Mouse (Mus musculus): ENCODE measurements around the gene Eef1akmt2.

Eef1akmt2 gene

GRCm38 (mm10) chr7:132812619-132813415 is 39.7 kb downstream of the Eef1akmt2 start:
- in situ Hi-C loops (cut with MboI; ENCODE audit: low sequenced_read_pairs): no loop called here

DNA sequence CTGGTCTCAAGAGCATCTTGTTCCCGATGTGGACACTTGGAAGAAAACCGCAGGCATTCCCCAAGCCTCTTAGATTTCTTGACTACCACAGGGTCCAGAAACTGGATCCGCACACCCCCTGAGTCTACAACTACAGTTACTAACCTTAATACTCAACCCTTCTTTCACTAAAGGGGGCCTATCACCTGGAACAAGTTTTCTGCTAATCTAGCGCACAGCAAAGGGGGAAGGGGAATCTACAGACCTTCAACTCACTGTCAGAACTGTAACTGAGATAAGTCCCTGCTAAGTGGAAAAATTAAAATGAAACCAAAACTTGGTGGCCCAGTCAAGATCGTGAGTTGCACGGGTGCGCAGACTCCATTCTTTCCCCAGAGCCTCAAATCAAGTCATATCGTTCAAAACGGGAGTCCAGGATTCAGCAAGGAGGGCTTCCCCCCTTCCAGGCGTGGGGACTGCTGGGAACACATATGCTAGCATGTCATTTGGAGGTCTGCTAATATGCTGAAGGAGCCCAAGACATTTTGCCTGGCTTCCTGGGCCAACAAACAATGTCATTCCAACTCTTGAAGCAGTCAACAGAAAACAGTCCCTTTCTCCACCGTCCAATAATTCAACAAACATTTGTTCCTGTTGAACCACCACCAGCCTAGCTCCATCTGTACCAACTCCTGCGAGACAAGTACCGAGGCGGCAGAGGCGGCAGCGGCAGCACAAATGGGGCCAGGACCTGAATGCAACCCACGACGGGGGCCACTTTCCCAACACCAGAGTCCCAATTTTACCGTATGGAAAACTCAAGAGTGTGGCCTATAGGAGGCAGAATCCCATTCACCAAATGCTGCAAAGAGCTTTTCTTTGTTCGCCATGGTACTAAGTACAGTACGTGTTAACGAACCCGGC is 40.5 kb downstream of the Eef1akmt2 start:
- in situ Hi-C loops (cut with MboI; ENCODE audit: low sequenced_read_pairs): no loop called here

DNA sequence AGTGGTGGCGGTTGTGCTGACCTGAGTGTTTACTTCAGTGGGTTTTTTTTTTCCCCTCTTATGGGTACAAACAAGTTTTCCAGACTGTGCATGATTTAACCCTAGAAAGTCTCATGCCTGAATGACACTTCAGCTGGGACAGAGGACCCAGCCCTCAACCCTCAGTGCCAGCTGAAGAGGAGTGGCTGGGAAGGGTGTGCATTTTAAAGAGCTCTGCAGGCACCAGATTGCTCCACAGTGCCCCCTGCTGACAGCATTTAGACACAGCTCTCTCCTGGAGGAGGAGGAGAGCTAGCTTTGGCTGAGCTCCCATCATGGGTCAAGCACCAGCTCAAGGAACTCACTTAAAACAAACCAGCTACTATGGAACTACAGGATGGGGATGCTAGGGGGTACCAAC is 41.6 kb downstream of the Eef1akmt2 start:
- in situ Hi-C loops (cut with MboI; ENCODE audit: low sequenced_read_pairs): no loop called here

DNA sequence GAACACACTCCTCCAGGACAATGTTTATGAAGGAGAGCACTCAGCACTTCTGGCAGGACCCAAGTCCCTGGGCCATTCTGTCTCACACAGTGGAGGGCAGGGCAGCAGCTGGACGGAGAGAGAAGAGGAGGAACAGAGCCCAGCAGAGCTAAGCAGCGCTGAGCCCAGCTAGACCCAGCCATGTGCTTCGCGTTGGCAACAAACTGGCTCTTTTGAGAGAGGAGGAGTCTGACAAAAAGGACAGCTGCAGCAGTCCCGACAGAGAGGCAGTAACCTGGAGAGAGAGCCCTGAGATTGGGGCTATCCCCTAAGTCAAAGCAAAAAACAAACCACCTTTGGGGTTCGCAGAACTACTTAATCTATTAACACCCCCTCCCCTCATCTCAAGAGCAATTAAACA is 42.1 kb downstream of the Eef1akmt2 start:
- in situ Hi-C loops (cut with MboI; ENCODE audit: low sequenced_read_pairs): no loop called here

DNA sequence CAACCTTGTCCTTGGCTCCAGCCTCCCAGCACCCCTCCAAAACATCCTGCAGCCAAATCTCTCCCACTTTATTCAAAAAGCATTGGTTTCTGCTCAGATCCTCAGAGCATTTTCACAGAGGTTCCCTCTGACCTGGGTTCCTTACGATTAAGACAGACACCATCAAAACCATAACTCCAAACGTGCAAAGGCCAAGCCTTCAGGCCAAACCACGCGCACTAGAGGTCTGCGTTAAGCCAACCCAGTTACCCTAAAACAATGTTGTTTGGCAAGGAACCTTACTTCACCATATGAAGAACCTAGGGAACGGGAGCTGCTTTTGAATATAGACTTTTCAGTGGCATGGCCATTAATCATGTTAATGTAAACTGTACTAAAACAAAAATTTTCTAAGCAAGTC is 42.8 kb downstream of the Eef1akmt2 start:
- in situ Hi-C loops (cut with MboI; ENCODE audit: low sequenced_read_pairs): no loop called here

- in situ Hi-C loops (cut with MboI; ENCODE audit: low sequenced_read_pairs): no loop called here
Observed at GRCm38 (mm10) chr7:132808841-132809682, 43.4 kb downstream of the Eef1akmt2 start.

DNA sequence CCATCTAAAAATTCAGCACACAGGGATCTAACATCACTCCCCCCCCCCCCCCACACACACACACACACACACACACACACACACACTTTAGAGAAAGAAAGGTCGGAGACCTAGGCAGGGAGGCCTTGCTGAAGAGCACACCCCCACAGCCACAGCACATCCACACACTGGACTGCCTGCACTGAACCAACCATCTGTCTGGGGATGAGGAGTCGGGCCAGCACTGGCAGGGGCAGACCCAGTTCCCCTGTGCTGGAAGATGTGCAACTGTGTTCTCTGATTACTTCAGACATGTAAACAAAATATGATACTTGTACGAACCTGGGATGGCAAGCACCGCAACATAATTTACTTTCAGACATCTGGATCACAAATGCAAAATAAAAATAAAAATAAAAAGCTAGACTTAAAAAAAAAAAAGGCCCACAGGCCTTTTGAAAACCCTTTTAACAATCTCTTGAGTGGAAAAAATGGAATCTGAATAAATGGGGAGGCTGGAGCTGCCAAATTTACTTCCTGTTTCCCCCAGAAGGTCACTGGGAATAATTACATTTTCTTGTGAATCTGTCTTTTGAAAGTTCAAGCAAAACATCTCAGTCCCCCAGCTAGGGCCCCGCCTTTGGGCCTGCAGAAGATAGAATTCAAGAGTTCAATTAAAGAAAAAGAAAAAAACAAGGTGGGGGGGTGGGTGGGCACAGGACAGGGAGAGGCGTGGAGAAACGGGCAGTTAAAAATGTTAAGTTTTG is 44.2 kb downstream of the Eef1akmt2 start:
- in situ Hi-C loops (cut with MboI; ENCODE audit: low sequenced_read_pairs): no loop called here

GRCm38 (mm10) chr7:132806926-132807857 is 45.3 kb downstream of the Eef1akmt2 start:
- in situ Hi-C loops (cut with MboI; ENCODE audit: low sequenced_read_pairs): no loop called here

- in situ Hi-C loops (cut with MboI; ENCODE audit: low sequenced_read_pairs): no loop called here
Observed at GRCm38 (mm10) chr7:132806286-132806685, 46.2 kb downstream of the Eef1akmt2 start.

GRCm38 (mm10) chr7:132804951-132805350 is 47.5 kb downstream of the Eef1akmt2 start:
- in situ Hi-C loops (cut with MboI; ENCODE audit: low sequenced_read_pairs): no loop called here

DNA sequence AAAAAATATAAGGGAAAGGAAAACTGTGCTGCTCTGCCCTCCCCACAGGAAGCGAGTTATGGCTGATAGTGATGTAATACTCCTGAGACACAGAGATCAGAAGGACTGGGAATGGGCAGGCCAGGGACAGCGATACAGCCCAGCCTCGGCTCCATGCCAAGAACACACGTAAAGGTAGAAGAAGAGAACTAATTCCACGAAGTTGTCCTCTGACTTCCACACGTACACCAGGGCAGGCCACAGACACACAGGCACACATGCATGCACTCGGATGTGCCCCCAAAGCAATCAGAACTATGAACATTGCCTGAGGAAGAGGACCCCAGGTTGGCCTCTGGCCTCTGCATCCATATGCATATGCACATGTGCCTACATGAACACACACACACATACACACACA is 48.0 kb downstream of the Eef1akmt2 start:
- in situ Hi-C loops (cut with MboI; ENCODE audit: low sequenced_read_pairs): no loop called here

- in situ Hi-C loops (cut with MboI; ENCODE audit: low sequenced_read_pairs): no loop called here
Observed at GRCm38 (mm10) chr7:132803962-132804361, 48.5 kb downstream of the Eef1akmt2 start.

DNA sequence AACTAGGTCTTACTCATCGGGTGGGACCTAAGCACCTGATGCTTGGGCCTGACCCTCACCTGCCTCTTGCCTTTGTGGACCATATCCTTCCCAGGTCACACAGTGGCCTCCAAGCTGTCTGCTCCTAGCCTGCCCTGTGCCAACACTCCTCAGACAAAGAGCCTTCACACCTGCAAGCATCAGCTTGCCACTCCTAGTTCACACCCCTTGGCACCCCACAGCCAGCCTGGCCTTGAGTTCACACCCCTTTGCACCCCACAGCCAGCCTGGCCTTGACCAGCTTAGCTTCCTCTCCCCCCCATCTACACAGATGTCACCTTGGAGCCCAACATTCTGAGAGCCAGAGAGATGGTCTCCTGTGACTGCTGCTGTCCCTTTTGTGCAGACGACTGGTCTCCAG is 49.1 kb downstream of the Eef1akmt2 start:
- in situ Hi-C loops (cut with MboI; ENCODE audit: low sequenced_read_pairs): no loop called here

DNA sequence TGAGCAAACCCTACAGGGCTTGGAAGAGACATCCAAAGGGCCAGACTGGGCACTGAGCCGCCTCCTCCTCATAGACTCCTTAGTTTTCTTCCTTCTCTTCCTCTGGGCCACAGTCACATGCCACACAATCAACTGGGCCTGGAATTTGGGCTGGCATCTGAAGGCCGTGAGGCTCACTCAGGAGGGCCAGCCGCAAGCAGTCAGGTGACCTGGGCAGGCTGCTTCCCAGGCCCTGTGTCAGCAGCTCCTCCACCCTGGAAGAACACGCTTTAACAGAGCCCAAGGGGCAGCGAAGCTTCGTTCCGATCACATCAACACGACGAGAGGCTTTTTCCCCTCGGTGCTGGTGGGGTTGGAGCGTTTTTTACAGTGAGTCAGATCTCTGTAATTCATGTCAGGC is 49.8 kb downstream of the Eef1akmt2 start:
- in situ Hi-C loops (cut with MboI; ENCODE audit: low sequenced_read_pairs): no loop called here

DNA sequence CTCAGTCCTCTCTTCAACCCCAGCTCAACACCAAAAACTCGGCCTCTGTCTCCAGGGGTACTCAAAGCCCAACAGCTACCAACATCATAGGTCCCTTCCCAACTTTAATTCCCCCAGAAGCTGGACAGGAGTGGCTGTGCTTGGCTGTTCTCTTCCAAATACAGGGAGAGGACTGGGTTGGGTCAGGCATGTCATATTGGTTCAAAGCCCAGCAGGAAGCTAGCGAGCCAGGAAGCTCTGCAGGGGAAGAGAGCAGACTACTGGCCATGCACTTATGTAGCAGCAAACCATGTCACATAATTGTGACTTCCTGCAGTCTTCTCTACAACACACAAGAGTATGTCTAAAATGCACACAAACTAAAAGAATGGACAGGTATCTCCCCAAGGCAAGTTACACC is 50.4 kb downstream of the Eef1akmt2 start:
- in situ Hi-C loops (cut with MboI; ENCODE audit: low sequenced_read_pairs): no loop called here

DNA sequence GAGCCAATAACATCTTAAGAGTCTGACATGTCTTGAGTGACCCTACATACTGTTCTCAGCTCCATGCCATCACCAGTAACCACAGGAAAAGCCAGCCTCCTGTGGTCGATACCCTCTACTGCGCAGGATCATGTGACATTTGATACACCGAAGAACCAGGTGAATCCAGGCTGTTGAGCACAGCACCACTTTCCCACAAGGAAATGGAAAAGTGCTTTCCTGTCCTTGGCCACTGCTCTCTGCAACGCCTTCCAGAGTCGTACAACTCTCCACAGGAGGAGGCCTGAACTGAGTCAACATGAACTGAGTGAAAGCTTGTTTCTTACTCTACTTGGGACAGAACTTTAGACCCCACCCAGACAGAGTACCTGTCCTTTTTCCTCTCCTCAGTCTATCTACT is 51.0 kb downstream of the Eef1akmt2 start:
- in situ Hi-C loops (cut with MboI; ENCODE audit: low sequenced_read_pairs): no loop called here

DNA sequence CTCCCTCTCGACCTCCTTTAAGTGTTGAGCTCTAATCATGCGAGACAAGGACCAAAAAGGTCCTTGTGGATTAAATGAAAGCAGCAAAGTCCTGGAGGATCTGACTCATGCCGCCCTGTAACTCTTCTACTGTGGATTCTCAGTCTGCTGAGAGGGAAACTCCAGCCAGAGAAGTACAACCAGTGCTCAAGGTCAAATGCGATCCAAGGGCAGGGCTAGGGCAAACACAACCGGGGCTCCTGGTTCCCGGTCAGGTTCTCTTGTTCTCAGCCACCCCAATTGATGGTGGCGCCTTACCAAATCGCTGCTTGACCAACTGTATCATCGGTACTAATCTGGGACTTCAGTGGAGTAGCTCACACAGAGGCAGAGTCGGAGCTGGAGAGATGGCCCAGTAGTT is 51.6 kb downstream of the Eef1akmt2 start:
- in situ Hi-C loops (cut with MboI; ENCODE audit: low sequenced_read_pairs): no loop called here

DNA sequence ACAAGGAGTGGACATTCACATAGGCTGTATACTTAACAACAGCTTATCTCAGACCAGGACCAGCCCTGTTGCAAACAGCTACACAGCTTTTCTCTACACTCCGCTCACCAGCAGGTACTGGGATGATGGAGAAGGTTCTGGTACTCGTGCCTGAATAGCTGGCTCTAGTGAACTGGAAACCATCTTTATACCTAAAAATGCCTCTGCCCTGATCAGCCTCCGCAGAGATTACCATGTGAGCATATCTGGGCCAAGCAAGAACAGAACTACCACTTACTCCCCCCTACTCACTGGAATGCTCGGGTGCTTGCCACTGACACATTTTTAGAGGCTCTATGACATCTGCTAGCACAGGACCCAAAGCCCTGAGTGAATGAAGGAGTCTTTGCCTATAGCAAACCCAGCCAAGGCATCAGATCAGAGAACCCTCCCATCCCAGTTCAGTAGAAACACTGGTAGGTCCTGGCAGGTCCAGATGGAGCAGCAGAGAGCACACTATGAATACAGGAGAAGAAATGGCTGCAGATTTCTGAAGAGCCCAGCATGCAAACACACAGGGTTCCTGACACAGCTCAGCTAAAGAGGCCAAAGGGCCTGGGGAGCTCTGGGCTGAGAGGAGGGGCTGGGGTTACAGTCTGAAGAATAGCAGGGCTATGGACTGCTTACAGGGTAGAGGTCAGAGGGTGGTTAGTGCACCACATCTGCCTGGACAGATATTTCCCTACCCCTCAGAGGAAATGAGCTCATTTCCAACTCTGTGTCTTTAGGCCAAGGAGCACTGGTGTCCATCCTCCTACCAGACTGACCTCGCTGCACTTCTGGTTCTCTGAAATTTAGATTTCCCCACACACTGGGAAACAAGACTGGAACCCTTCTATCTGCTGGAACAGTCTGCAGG is 53.1 kb downstream of the Eef1akmt2 start:
- in situ Hi-C loops (cut with MboI; ENCODE audit: low sequenced_read_pairs): no loop called here
